Mouse (Mus musculus): ENCODE data around the gene Zfp536. TPM values are rescaled to one million over a fixed set of nuclear protein-coding genes. Genes with fewer than 3 reads are reported as not detected.

Zfp536 gene
- polyA plus RNA-seq, 1 experiment from 2014 or later, result 4.9 TPM

- Histone ChIP-seq H3K4me3 (no peak overlapping the region), H3K36me3 (no peaks in the 10 kb centered on the region), H3K4me2 (no peak overlapping the region), H3K4me1 (replicated peaks) (peaks cover 8% of the 10 kb centered on the region; the same call in 1 of the 2 replicates), H3K9ac (no peak overlapping the region), H3K27ac (no peak overlapping the region), H3K9me3 (replicated peaks) (no peaks in the 10 kb centered on the region), H3K27me3 (no peaks in the 10 kb centered on the region)
- ATAC-seq (replicated peaks; ENCODE audit: insufficient number of reproducible peaks, insufficient read depth, low FRiP score, low read depth), result no peak
- WGBS, result 91% methylated on average over 2 of the region's 2 CpGs
These were observed 87.1 kb downstream of the Zfp536 start for GRCm38 (mm10) chr7:37686366-37686765.

GRCm38 (mm10) chr7:37685247-37685646 lies 88.2 kb downstream of the Zfp536 start:
- no peaks in the 10 kb centered on the region for H3K36me3 ChIP-seq
- H3K9ac ChIP-seq, result no peak overlapping the region
- no peak overlapping the region for H3K4me3 ChIP-seq
- no peak for ATAC-seq (replicated peaks; ENCODE audit: insufficient number of reproducible peaks, insufficient read depth, low FRiP score, low read depth)
- H3K4me1 ChIP-seq (replicated peaks), result peaks cover 9% of the 10 kb centered on the region; the same call in 1 of the 2 replicates
- no peak overlapping the region for H3K27ac ChIP-seq
- WGBS, result 85% methylated on average over 3 of the region's 3 CpGs
- H3K4me2 ChIP-seq, result no peak overlapping the region
- H3K27me3 ChIP-seq, result no peaks in the 10 kb centered on the region
- H3K9me3 ChIP-seq (replicated peaks), result no peaks in the 10 kb centered on the region

DNA sequence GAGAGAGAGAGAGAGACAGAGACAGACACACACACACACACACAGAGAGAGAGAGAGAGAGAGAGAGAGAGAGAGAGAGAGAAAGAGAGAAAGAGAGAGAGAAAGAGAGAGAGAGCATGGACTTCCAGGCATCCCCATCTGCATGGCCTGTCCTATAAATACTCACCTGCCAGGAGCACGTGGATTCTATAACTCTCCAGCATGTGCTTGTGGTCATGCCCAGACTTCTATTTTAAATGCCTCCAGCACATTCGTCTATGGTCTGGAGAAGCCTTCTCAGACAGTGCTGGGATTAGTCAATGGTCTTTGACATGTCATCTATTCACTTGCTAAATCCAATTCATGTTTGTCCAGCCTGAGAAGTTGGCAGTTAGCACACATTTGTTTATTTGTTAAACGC lies 92.1 kb downstream of the Zfp536 start:
- Histone ChIP-seq H3K9me3 (replicated peaks) (no peaks in the 10 kb centered on the region), H3K4me1 (replicated peaks) (peaks cover 6% of the 10 kb centered on the region; the same call in 1 of the 2 replicates), H3K4me3 (no peak overlapping the region), H3K27ac (no peak overlapping the region), H3K27me3 (no peaks in the 10 kb centered on the region), H3K4me2 (no peak overlapping the region), H3K36me3 (no peaks in the 10 kb centered on the region), H3K9ac (no peak overlapping the region)
- no peak; the same call in 1 of the 2 replicates for ATAC-seq (replicated peaks; ENCODE audit: insufficient number of reproducible peaks, insufficient read depth, low FRiP score, low read depth)
- 58% methylated on average over 3 of the region's 3 CpGs for WGBS

GRCm38 (mm10) chr7:37663676-37664365 lies 109.6 kb downstream of the Zfp536 start:
- Histone ChIP-seq H3K36me3 (no peaks in the 10 kb centered on the region), H3K4me1 (replicated peaks) (peaks cover 4% of the 10 kb centered on the region; the same call in 1 of the 2 replicates), H3K9ac (no peak overlapping the region), H3K27ac (no peak overlapping the region), H3K27me3 (no peaks in the 10 kb centered on the region), H3K9me3 (replicated peaks) (no peaks in the 10 kb centered on the region), H3K4me3 (no peak overlapping the region), H3K4me2 (no peak overlapping the region)
- 76% methylated on average over 7 of the region's 7 CpGs for WGBS
- ATAC-seq (replicated peaks; ENCODE audit: insufficient number of reproducible peaks, insufficient read depth, low FRiP score, low read depth), result no peak

DNA sequence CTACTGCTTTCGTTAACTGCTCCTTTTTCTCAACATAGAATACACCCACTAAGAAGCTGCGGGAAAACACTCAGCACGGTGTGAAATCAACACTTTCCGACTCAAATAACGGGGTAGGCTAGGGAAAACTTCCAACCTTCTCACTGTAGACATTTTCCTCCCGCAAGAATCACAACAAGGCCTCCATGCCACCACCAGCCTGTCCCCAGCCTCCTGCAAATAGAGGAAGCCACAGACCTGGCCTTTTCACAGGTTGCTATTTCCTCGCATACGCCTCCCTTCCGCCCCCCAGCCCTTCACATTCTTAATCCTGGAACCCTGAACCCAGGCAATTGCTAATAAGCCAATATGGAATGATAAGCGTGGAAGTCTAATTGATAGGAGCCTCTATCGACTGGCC lies 124.8 kb downstream of the Zfp536 start:
- Histone ChIP-seq H3K4me1 (replicated peaks) (no peaks in the 10 kb centered on the region), H3K9me3 (replicated peaks) (no peaks in the 10 kb centered on the region), H3K27ac (no peak overlapping the region), H3K9ac (no peak overlapping the region), H3K4me3 (no peak overlapping the region), H3K36me3 (no peaks in the 10 kb centered on the region), H3K27me3 (no peaks in the 10 kb centered on the region), H3K4me2 (no peak overlapping the region)
- no peak for ATAC-seq (replicated peaks; ENCODE audit: insufficient number of reproducible peaks, insufficient read depth, low FRiP score, low read depth)
- WGBS, result 76% methylated on average over 11 of the region's 11 CpGs

- Histone ChIP-seq H3K9me3 (replicated peaks) (no peaks in the 10 kb centered on the region), H3K9ac (no peak overlapping the region), H3K4me3 (no peak overlapping the region), H3K27me3 (no peaks in the 10 kb centered on the region), H3K27ac (no peak overlapping the region), H3K4me2 (no peak overlapping the region), H3K4me1 (replicated peaks) (no peaks in the 10 kb centered on the region), H3K36me3 (no peaks in the 10 kb centered on the region)
- ATAC-seq (replicated peaks; ENCODE audit: insufficient number of reproducible peaks, insufficient read depth, low FRiP score, low read depth), result no peak
- WGBS, result 82% methylated on average over 21 of the region's 21 CpGs
These were observed 125.4 kb downstream of the Zfp536 start for GRCm38 (mm10) chr7:37647917-37648615.

DNA sequence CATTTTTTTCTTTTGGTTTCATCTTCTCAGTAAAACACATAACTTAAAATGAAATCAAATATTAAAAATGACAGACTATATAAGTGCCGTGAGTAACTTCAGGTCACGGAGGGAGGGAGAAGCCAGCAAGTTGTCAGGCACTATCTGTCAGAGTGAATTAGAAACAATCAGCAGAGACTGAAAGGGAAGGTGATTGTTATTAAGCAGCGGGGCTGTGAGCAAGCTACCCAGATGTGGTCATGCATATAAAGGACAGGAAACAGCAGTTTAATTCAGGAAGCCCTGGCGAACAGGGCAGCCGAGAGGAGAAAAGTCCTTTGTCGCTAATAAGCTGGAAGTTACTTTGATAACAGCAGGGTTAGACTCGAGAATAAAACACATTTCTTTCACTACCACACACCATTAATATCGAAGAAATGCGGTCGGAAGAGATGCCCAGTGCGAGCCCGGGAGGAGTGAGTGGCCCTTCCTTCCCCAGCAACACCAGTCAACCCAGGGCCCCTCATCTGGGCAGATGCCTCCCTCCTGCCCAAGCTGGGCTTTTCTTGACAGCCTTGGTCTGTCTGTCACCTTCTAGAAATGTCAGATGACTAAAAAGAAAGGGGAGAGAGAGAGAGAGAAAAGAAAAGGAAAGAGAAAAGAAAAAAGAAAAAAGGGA lies 133.6 kb downstream of the Zfp536 start:
- Histone ChIP-seq H3K9me3 (replicated peaks) (no peaks in the 10 kb centered on the region), H3K27ac (no peak overlapping the region), H3K4me3 (no peak overlapping the region), H3K27me3 (no peaks in the 10 kb centered on the region), H3K36me3 (no peaks in the 10 kb centered on the region), H3K4me1 (replicated peaks) (no peaks in the 10 kb centered on the region), H3K9ac (no peak overlapping the region), H3K4me2 (no peak overlapping the region)
- 53% methylated on average over 12 of the region's 12 CpGs for WGBS
- ATAC-seq (replicated peaks; ENCODE audit: insufficient number of reproducible peaks, insufficient read depth, low FRiP score, low read depth), result no peak

GRCm38 (mm10) chr7:37634812-37635211 lies 138.6 kb downstream of the Zfp536 start:
- no peak overlapping the region for H3K27ac ChIP-seq
- H3K36me3 ChIP-seq, result no peaks in the 10 kb centered on the region
- no peak overlapping the region for H3K4me2 ChIP-seq
- no peaks in the 10 kb centered on the region for H3K9me3 ChIP-seq (replicated peaks)
- no peaks in the 10 kb centered on the region for H3K27me3 ChIP-seq
- no peaks in the 10 kb centered on the region for H3K4me1 ChIP-seq (replicated peaks)
- WGBS, result 55% methylated on average over 5 of the region's 5 CpGs
- no peak overlapping the region for H3K4me3 ChIP-seq
- no peak overlapping the region for H3K9ac ChIP-seq
- no peak for ATAC-seq (replicated peaks; ENCODE audit: insufficient number of reproducible peaks, insufficient read depth, low FRiP score, low read depth)

GRCm38 (mm10) chr7:37630410-37630809 lies 143.0 kb downstream of the Zfp536 start:
- no peak overlapping the region for H3K9ac ChIP-seq
- H3K9me3 ChIP-seq (replicated peaks), result no peaks in the 10 kb centered on the region
- no peaks in the 10 kb centered on the region for H3K4me1 ChIP-seq (replicated peaks)
- H3K27me3 ChIP-seq, result peaks cover 4% of the 10 kb centered on the region; the same call in 1 of the 2 replicates
- ATAC-seq (replicated peaks; ENCODE audit: insufficient number of reproducible peaks, insufficient read depth, low FRiP score, low read depth), result no peak
- no peak overlapping the region for H3K27ac ChIP-seq
- H3K4me3 ChIP-seq, result no peak overlapping the region
- 80% methylated on average over 7 of the region's 7 CpGs for WGBS
- H3K36me3 ChIP-seq, result no peaks in the 10 kb centered on the region
- H3K4me2 ChIP-seq, result no peak overlapping the region

DNA sequence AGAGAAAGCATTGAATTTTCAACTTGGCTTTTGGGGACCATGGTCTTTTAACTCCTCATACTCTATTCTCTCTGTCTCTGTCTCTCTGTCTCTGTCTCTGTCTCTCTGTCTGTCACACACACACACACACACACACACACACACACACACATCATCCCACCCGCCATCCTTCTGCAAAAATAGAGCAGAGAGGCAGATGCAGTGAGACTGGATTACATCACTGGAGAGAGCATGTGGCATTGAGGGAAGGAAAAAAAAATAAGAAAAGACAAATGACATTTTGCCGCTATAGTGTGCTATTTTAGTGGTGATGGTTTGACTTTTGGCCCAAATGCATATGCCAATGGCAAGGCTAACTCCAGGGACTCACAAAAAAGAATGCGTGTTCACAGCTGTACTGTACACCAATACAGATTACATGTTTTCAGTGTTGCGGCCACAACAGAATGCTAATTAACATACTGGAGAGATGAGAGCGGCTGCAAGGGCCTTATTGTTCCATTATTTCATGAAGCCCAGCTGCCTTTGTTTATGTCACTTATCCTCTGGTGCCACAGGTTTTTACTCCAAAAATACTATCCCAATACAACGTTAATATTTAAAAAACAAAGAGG lies 145.4 kb downstream of the Zfp536 start:
- no peak overlapping the region for H3K27ac ChIP-seq
- H3K4me2 ChIP-seq, result no peak overlapping the region
- peaks cover 6% of the 10 kb centered on the region for H3K27me3 ChIP-seq
- WGBS, result 72% methylated on average over 6 of the region's 6 CpGs
- H3K9me3 ChIP-seq (replicated peaks), result no peaks in the 10 kb centered on the region
- no peak for ATAC-seq (replicated peaks; ENCODE audit: insufficient number of reproducible peaks, insufficient read depth, low FRiP score, low read depth)
- H3K9ac ChIP-seq, result no peak overlapping the region
- H3K4me3 ChIP-seq, result no peak overlapping the region
- no peaks in the 10 kb centered on the region for H3K36me3 ChIP-seq
- peaks cover 10% of the 10 kb centered on the region for H3K4me1 ChIP-seq (replicated peaks)

GRCm38 (mm10) chr7:37625758-37626157 lies 147.7 kb downstream of the Zfp536 start:
- 66% methylated on average over 8 of the region's 8 CpGs for WGBS
- peaks cover 15% of the 10 kb centered on the region for H3K27me3 ChIP-seq
- H3K4me1 ChIP-seq (replicated peaks), result peaks cover 10% of the 10 kb centered on the region
- H3K27ac ChIP-seq, result no peak overlapping the region
- H3K4me3 ChIP-seq, result no peak overlapping the region
- no peak overlapping the region for H3K9ac ChIP-seq
- no peaks in the 10 kb centered on the region for H3K9me3 ChIP-seq (replicated peaks)
- no peaks in the 10 kb centered on the region for H3K36me3 ChIP-seq
- H3K4me2 ChIP-seq, result no peak overlapping the region
- no peak for ATAC-seq (replicated peaks; ENCODE audit: insufficient number of reproducible peaks, insufficient read depth, low FRiP score, low read depth)

All from heart, embryonic 15.5 days (tissue).